Mouse (Mus musculus) layer of hippocampus, adult 9-10 months (tissue): ENCODE data around the gene Prep.
"Not testable (repeated sequence)": the region's sequence is repeated elsewhere in the genome, so short reads cannot be mapped to it uniquely, and the experiment has no call there.

Experiments used
- DNase-seq: peaks from one replicate; pipeline ENCODE4 v3.0.0; 2022; ENCODE audit warnings: low spot score

The Prep gene

DNA sequence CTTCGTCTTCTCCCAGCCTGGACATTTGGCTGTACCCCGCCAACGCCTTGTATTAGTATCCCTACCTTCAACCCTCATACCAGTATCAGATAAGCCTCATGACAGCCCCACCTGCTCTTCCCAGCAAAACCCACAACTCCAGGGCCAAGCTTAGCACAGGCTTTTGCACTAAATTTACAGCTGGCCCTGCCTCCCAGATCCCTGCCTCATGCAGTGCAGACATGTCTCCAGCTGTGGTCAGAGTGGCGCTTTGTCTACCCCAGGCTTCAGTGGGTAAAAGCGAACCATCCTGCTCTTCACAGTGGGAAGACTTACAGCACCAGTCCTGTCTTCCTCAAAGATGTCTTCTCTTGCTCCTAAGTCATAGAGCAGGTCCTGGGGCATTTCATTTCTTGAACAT, 49.8 kb downstream of the Prep start:
- no peak for DNase-seq

DNA sequence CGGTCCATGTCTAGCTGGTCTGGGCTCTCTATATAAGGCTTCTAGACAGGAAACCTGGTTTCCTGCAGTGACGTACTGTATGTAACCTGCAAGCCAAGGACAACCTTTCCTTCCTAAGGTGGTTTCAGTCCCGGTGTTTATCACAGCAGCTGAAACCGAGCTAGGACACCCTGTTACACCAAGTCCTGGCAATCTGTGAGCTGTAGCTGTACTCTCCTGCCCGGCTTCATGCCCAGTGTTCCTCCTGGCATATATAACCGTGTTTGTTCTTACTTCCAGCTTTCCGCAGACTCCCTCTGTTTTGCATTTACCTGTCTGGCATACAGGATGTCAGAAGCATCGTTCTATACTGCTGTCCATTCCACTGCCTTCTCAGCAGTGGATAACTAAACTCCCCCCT, 51.4 kb downstream of the Prep start:
- DNase-seq: no peak

DNA sequence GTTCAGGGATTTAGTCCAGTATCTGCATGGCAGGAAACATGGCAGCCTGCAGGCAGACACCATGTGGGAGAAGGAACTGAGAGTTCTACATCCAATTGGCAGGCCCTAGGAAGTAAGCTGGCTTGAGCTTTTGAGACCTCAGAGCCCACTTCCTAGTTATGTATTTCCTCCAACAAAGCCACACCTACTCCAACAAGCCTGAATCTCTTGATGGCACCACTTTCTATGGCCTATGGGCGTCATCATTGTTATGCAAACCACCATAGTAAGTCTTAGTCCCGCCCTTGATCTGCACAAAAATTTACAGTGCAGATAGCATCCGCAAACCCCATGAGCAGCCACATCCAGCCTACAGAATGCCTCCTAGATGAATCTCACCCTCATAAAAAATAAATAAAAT, 54.6 kb downstream of the Prep start:
- DNase-seq: no peak

DNA sequence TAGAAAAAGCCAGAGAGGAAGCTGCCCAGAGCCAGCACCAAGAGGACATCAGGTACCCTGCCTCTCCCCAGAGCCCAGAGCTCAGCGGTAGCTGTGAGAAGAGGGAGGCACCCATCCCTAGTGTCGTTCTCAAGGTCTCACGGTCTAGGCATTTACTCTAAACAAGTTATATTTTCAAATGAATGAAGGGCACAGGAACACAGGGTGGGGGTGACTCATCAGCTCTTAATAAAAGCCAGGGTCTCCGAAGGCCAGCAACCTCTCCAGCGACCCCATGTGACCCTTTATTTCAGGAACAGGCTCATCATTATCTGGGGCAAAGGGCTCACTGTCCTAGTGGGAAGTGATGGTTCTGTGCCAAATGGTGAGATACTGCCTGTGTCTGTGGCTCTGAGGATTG, 55.5 kb downstream of the Prep start:
- DNase-seq: no peak

DNA sequence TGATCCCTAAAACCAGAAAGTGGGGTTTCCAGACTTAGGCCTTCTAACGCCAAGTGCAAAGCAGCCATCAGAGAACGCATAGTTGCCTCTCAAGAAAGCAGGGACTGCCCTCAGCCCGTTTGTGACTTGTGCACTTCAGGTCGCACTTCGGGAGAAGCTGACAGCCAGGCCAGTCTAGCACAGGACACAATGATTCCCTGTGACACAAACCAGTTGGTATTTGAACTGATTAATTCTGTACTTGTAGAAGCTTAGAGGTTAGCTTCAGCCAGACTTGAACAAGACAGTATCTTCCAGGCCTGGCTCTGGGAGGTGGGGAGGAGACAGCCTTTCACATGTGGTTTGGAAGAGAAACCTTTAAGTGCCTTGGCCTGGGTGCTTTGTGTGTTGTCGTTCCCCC, 56.0 kb downstream of the Prep start:
- DNase-seq: no peak

DNA sequence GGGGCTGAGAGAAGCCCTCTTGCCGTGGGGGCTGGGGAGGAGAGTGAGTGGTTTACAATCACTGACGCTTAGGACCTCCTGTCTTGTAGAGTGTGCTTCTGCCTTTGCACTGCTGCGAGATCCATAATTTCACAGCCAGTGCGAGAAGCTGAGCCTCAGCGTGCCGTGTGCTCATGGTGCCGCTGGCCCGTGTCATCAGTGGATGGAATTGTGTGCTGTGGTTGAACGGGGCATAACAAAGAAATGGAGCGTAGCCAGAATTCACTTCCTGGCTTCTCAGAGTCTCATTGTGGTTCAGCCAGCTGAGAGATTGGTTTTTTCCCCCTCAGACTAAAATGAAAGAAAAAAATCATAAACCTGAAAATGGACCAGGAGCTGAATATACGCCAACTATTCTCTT, 62.1 kb downstream of the Prep start:
- DNase-seq: no peak

DNA sequence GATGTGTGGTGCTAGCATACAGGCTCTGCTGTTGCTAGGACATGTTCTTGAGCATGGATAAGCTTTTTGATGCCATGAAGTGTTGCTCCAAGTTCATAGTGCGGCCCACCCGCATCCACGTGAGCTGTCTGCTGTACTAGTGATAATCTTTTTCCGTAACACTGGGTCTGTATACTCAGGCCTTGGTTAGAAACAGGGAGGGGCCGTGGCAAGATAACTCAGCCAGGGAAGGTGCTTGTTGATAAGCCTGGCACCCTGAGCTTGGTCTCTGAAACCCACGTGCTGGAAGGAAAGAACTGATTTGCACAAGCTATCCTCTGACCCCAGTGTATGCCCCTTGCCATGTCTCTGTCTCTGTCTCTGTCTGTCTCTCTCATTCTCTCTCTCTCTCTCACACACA, 63.0 kb downstream of the Prep start:
- DNase-seq: no peak

DNA sequence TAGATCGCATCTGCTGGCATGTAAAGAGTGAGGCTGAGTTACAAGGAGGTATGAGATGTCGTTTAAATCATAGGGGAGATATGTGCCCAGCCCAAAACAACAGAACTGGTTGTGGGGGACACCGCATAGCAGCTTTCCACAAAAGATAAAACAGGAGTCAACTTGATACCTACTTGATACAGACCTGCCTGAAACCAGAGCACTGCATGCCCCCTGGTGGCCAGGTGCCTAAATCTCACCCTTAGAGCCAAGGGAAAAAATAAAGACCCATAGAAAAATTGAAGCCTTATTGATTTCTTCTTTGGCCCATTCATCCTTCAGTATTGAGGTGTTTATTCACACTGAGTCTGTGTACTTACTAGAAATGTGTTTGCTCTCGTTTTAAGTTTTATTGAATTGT, 65.4 kb downstream of the Prep start:
- DNase-seq: no peak

DNA sequence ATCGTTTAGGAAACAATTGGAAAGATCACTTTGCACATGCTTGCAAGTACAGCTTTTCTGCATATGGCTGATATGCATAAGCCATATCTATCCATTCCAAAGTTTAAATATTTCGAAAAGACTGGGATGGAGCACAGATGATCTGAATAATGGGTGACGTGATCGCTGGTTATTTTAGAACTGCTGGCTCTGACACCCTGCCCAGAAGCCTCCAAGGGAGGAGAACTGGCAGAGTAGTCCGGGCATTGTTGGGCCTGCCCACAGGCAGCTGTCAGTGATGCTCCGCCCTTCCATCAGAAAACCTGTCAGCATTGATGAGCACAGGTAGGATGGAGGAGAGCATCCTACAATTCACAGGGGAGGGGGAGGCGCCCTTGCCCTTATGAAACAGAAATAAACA, 69.8 kb downstream of the Prep start:
- peak; percentile 36 for DNase-seq

DNA sequence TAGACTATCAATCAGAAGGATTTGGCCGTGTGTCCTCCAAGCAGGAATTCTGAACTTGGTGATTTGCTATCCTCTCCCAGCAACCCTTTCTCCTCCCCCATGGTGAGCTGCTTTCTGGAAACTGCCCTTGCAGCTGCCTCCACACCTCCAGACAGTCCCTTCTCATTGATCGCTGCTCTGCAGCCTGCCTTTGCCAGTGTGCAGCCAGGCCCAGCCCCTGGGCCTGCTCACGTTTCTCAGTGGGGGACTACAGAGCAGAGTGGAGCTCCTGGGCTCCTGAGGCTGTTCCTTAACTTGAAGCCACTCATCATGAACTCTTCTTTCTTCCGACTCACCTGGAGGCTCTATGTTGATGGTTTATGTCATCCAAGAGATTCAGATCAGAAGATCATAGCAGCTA, 72.9 kb downstream of the Prep start:
- no peak for DNase-seq

DNA sequence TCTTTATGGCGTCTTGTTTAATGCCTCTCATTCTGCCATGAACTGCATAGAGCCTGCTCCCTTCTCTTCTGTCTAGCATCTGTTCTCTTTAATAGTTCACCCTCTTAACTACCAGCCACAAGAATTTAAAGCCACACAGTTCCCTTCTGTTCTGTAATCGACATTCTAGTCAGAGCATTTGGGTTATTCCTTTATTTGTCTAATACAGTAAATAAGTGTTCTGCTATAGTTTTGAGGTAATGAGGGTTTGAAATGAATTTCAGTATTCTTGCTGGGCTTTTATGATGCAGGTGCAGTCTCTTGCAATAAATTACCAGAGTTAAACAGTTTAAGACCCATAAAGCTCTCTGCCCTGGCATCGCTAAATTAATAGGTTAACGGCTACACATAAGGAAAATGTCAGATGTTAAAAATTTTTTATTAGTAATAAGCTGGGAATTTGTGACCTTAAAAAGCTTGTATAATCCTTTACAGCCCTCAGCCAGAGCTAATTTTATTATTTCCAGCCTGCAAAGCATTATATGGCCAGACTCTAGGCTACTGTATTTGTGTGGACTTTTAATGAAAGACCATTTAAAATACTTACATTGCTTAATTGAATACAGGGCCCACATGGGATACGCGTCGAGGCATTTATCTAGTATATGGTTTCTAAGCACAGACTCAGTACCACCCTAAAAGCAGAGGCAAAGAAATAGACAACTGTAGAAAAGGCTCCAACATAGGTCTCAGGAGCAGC, 73.6 kb downstream of the Prep start:
- DNase-seq: no peak

DNA sequence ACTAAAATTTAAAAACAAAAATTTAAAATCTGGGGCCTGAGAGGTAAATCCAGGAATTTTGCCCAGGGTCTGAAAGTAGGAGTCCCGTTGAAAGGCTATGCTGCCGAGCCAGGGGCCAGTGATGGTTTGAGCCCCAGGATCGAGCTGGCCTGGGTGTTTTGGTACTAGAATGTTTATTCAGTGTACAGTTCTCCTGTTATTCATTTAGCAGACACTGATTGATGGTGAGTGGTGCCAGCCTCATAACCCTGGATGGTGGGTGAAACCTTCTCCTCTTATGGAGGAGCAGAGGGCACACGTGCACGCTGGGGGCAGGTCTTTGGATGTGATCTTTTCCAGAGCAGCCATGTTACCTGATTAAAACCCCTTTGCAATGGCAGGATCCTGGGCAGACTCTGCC, 75.4 kb downstream of the Prep start:
- no peak for DNase-seq

DNA sequence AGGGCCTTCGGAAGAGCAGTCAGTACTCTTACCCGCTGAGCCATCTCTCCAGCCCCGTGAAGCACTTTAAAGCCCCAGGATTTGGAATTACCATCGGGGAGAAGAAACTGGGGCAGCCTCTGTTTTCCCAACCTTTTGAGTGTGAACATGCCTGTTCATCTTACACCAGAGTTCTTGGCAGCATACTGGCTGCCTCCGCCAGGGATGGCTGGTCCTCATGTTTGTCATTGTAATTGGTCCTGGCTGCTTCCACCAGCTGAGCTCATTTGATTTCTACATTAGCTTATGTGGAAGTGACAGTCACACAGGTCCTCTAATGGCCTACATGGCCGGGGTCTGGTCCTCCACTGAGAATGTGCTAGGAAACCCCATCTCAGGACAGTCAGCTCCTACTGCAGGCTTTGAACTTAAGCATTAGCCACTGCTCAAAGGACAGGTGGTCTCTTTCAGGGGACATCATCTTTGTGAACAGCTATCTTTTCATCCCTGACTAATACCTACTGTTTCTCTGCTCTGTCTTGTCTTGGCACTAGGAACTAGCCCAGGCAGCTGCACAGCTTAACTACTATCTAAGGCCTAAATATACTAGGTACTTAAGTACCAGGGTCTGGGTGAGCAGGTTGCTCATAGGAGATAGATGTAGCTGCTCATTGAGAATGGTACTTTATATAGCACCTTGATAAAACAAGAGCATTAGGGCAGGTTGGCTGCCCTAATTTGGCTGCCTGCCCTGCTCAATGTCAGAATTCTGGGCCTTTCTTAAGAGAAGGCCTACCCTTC, 77.2 kb downstream of the Prep start:
- no peak for DNase-seq

DNA sequence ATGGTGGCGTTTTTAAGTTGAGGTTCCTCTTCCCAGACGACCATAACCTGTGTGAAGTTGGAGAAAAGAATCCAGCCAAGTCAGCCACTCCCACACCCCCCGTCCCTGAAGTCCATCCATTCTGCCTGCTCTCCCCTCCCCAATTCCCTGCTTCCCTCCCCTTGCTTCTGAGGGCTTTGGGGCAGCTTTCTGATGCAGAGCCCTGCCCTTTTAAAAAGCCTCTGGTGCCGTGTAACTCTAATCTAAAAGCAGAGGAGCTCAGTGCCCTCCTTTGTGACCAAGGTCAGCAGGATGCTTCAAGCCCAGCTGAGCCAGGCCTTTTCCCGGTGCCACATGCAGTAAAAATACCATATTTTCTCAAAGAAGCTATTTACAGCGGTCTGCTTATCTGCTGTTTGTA, 79.8 kb downstream of the Prep start:
- no peak for DNase-seq

DNA sequence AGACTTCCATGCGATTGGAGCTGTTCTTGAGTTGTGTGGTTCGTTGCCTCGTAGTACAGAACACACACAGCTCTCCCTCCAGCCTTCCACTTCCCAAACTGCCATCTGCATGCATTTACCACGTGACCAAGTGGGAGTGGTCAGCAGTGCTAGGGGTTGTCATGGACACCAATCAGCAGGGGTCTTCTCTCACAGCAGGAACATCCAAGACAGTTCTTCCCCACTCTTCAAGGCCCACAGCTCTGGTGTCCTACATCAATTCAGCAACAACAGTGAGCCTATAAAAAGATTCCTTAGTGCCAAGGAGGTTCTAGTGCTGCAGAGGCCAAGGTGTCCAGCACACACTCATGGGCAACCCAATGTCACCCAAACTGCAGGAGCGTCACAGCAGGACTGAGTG, 84.1 kb downstream of the Prep start:
- DNase-seq: no peak

DNA sequence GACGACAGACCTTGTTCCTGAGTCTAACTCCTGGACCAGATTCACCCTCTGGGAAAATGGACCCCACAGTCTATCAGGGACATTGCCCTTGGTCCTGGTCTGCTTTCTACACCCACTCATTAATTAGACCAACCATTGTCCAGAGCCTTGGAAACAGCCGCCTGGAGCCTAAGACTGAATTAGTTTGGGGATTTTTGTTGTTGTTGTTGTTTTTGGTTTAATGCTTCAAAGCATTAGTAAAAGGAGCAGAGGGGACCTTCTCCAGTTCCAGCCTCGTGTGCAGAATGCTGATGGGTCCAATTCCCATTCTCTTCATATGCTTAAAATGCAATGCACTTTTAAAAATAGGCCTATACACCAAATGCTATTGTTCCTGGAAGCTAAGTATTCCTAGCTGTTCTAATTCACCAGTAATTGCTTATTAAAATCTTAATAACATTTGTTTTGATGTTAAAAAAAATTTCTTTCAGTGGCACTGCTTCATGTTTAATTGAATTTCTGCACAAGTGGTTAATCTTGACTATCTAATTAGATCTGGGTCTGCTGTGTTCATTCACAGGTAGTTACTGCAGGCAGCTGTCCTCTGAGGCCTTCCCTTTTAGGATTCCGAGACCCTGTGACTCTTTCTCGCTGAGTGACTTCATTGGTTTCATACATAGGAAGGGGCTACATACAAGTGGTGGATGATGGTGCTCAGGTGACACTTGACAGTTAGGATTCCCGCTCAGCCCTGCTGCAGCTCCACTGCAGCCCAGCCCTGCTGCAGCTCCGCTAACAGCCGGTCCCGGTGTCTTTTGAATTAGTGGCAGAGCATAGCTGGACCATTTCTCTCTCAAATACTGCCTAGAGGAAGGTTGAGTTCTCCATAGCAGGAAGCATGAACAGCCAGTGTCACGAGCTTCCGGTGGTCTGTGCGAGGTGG, 85.0 kb downstream of the Prep start:
- no peak for DNase-seq

DNA sequence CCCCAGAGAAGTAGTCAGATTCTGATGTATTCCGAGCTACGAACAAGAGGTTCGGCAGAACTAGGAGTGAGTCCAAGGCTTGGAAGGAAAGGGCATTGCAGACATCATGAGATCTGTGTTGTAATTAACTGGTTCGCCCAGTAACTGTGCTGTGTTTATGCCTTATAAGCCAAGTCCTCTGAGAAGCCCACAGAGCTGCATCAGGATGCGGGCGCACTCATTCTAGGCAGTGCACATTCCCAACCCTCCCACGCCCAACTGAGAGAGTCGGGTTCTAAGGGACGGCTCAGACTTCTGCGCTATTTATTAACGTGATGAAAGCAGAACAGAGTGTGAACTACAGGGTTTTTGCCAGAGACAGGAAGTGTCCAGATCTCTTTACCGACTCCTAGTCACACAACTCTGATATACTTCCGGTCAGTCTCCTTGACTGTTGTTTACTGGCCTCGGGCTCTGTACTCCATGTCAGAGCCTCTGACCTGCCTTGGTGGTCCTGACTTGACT, 87.6 kb downstream of the Prep start:
- DNase-seq: no peak

DNA sequence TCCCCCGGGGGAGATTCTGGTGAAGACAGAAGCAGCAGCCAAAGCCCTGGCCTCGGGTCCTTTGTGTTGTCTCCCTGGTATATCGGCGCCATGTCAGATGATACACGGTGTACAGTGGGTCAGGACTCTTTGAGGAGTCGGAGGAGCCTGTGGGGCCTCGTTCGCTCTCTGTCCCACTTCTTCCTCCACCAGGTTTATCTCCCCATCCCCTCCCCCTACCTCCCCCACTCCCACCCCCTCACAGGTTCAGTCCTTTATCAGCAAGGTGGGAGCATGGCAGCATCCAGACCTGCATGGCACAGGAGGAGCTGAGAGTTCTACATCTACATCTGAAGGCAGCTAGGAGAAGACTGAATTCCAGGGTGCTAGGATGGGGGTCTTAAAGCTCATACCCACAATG, 98.8 kb downstream of the Prep start:
- no peak for DNase-seq

DNA sequence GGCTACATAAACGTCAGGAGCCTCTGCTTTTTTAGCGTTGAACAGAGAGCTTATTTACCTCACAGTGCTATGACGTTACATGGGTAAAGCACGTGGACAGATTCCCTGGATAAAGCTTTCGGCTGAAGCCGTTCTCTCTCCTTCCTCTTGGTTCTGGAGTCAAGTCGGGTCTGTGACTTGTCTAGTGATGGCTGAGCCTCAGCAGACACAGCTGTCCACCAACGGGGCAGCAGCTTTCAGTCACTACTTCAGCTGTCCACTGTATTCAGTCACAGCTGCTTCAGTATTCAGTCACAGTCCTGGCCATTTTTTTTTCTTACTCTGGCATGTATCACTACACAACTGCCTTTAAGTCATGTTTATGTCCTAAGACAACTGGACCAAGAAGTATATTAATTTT, 106.9 kb downstream of the Prep start:
- DNase-seq: no peak

DNA sequence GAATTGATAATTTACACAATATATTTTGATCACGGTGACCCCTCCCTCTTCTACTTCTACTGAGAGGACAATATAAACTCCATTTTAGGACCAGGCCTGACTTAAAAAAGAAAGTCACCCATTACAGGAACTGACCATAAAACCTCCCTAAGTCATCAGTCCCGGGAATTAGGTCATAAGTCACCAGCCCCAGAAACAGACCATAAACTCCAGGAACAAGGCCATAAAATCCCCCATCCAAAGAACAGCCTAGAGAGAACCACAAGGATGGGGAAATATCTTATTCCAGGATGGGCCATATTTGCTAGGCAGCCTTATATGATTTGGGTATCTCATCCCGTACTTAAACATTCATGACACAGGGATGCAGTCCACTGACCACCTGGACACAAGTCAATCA, 107.3 kb downstream of the Prep start:
- DNase-seq: no peak

DNA sequence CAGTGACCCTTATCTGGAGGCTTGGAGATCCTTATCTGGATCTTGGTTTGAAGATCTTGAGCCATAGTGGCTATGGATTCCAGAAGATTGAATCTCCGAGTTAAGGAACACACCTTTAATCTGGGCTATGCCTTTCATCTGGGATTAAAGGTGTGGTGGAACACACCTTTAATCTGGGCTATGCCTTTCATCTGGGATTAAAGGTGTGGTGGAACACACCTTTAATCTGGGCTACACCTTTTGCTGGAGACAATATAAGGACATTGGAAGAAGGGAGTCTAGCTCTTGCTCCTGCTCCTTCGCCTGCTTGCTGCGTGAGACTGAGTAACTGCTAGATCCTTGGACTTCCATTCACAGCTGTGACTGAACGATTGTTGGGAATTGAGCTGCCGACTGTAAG, 110.8 kb downstream of the Prep start, which contains the start of gene Popdc3:
TSS of gene Popdc3 (plus strand) at position 301 of the 400 bp plus-strand sequence.
- not testable (repeated sequence) for DNase-seq

DNA sequence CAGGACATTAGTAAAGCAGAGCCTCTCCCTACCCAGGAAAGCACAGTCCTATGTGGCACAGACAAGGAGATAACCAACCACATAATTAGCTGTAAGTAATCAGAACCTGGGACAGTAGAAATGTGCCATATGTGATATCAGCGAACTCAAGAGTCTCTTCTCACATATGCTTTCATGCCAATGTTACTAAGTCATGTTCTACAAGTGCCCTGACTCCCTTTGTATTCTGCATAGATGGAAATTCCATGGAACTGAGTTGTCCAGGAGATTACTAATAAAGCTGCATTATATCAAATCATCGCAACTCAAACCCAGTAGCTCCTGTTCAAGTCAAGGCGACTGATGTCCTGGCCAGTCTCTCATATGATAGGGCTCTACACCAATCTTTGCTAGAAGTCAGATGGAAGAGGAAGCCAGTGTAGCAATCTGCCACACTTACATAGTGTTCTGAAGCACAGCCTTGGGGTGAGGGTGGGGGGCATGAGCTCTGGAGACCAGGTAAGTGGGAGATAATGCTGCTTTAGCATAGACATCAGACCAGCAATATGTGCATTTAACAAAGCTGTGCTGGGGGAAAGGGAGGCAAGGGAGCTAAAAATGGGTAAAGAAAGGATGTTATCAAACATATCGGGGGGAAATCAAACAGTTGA, 113.8 kb downstream of the Prep start:
- DNase-seq: no peak
